Mouse (Mus musculus): Measurements from ENCODE around the gene Tdrkh. TPM values are rescaled to one million over a fixed set of nuclear protein-coding genes. Genes with fewer than 3 reads are reported as not detected.

Gene Tdrkh
- polyA plus RNA-seq, 1 experiment: not detected

- Histone ChIP-seq H3K27me3 (ENCODE audit: control insufficient read depth, insufficient read depth, low read length) (no peaks in the 10 kb centered on the region), H3K4me3 (ENCODE audit: low read depth, low read length) (no peak overlapping the region), H3K27ac (ENCODE audit: insufficient read depth, low read depth, low read length) (no peak overlapping the region), H3K36me3 (ENCODE audit: control insufficient read depth, insufficient read depth, low read length) (no peaks in the 10 kb centered on the region), H3K4me1 (ENCODE audit: control insufficient read depth, insufficient read depth, insufficient read length, low read length) (no peaks in the 10 kb centered on the region)
- TF ChIP-seq CTCF (IDR thresholded peaks at IDR 0.05; ENCODE audit: extremely low read depth, insufficient read length, insufficient replicate concordance, low read depth, low read length) (no peak), POLR2A (IDR thresholded peaks at IDR 0.05; ENCODE audit: low read depth, low read length) (no peak)
- WGBS: 31% methylated on average over 2 of the region's 2 CpGs
Measured at GRCm38 (mm10) chr3:94430980-94431379, 17.9 kb downstream of the Tdrkh start.

GRCm38 (mm10) chr3:94434305-94434704, 21.2 kb downstream of the Tdrkh start:
- Histone ChIP-seq H3K4me3 (ENCODE audit: low read depth, low read length) (no peak overlapping the region), H3K36me3 (ENCODE audit: control insufficient read depth, insufficient read depth, low read length) (no peaks in the 10 kb centered on the region), H3K27ac (ENCODE audit: insufficient read depth, low read depth, low read length) (no peak overlapping the region), H3K27me3 (ENCODE audit: control insufficient read depth, insufficient read depth, low read length) (no peaks in the 10 kb centered on the region), H3K4me1 (ENCODE audit: control insufficient read depth, insufficient read depth, insufficient read length, low read length) (no peaks in the 10 kb centered on the region)
- TF ChIP-seq POLR2A (IDR thresholded peaks at IDR 0.05; ENCODE audit: low read depth, low read length): no peak
- TF ChIP-seq CTCF (IDR thresholded peaks at IDR 0.05; ENCODE audit: extremely low read depth, insufficient read length, insufficient replicate concordance, low read depth, low read length): no peak
- WGBS: 36% methylated on average over 2 of the region's 2 CpGs

GRCm38 (mm10) chr3:94436420-94436819, 23.3 kb downstream of the Tdrkh start:
- TF ChIP-seq POLR2A (IDR thresholded peaks at IDR 0.05; ENCODE audit: low read depth, low read length) (no peak), CTCF (IDR thresholded peaks at IDR 0.05; ENCODE audit: extremely low read depth, insufficient read length, insufficient replicate concordance, low read depth, low read length) (no peak)
- Histone ChIP-seq H3K4me1 (ENCODE audit: control insufficient read depth, insufficient read depth, insufficient read length, low read length) (no peaks in the 10 kb centered on the region), H3K27ac (ENCODE audit: insufficient read depth, low read depth, low read length) (no peak overlapping the region), H3K4me3 (ENCODE audit: low read depth, low read length) (no peak overlapping the region), H3K27me3 (ENCODE audit: control insufficient read depth, insufficient read depth, low read length) (no peaks in the 10 kb centered on the region), H3K36me3 (ENCODE audit: control insufficient read depth, insufficient read depth, low read length) (no peaks in the 10 kb centered on the region)
- 86% methylated on average over 9 of the region's 9 CpGs for WGBS

GRCm38 (mm10) chr3:94441182-94441581, 28.1 kb downstream of the Tdrkh start:
- Histone ChIP-seq H3K4me1 (ENCODE audit: control insufficient read depth, insufficient read depth, insufficient read length, low read length) (peaks cover 3% of the 10 kb centered on the region; the same call in 1 of the 2 replicates), H3K4me3 (ENCODE audit: low read depth, low read length) (no peak overlapping the region), H3K27ac (ENCODE audit: insufficient read depth, low read depth, low read length) (no peak overlapping the region), H3K27me3 (ENCODE audit: control insufficient read depth, insufficient read depth, low read length) (no peaks in the 10 kb centered on the region), H3K36me3 (ENCODE audit: control insufficient read depth, insufficient read depth, low read length) (peaks cover 11% of the 10 kb centered on the region)
- WGBS: 39% methylated on average over 3 of the region's 3 CpGs
- TF ChIP-seq CTCF (IDR thresholded peaks at IDR 0.05; ENCODE audit: extremely low read depth, insufficient read length, insufficient replicate concordance, low read depth, low read length): no peak
- no peak for TF ChIP-seq POLR2A (IDR thresholded peaks at IDR 0.05; ENCODE audit: low read depth, low read length)

GRCm38 (mm10) chr3:94442951-94443596, 30.0 kb downstream of the Tdrkh start, which contains the start of gene Mrpl9:
Mrpl9 (plus strand) TSS chr3:94443318.
- peak within 1 kb of the TSS; percentile 79 for H3K4me3 ChIP-seq (ENCODE audit: low read depth, low read length)
- under 1% methylated on average over 39 of the region's 39 CpGs for WGBS
- peak; percentile 81 for TF ChIP-seq POLR2A (IDR thresholded peaks at IDR 0.05; ENCODE audit: low read depth, low read length)
- peak; percentile 18; the same call in 1 of the 2 replicates for TF ChIP-seq CTCF (IDR thresholded peaks at IDR 0.05; ENCODE audit: extremely low read depth, insufficient read length, insufficient replicate concordance, low read depth, low read length)
- H3K36me3 ChIP-seq (ENCODE audit: control insufficient read depth, insufficient read depth, low read length): peaks cover 23% of the 10 kb centered on the region
- H3K27ac ChIP-seq (ENCODE audit: insufficient read depth, low read depth, low read length): no peak within 1 kb of the TSS
- peaks cover 3% of the 10 kb centered on the region; the same call in 1 of the 2 replicates for H3K4me1 ChIP-seq (ENCODE audit: control insufficient read depth, insufficient read depth, insufficient read length, low read length)
- H3K27me3 ChIP-seq (ENCODE audit: control insufficient read depth, insufficient read depth, low read length): no peaks in the 10 kb centered on the region

GRCm38 (mm10) chr3:94443597-94443964, 30.5 kb downstream of the Tdrkh start, which contains the start of gene Oaz3:
Oaz3 (minus strand) TSS chr3:94443915.
- H3K36me3 ChIP-seq (ENCODE audit: control insufficient read depth, insufficient read depth, low read length): peaks cover 26% of the 10 kb centered on the region
- peaks cover 3% of the 10 kb centered on the region; the same call in 1 of the 2 replicates for H3K4me1 ChIP-seq (ENCODE audit: control insufficient read depth, insufficient read depth, insufficient read length, low read length)
- no peak within 1 kb of the TSS for H3K27ac ChIP-seq (ENCODE audit: insufficient read depth, low read depth, low read length)
- no peaks in the 10 kb centered on the region for H3K27me3 ChIP-seq (ENCODE audit: control insufficient read depth, insufficient read depth, low read length)
- peak within 1 kb of the TSS; percentile 79 for H3K4me3 ChIP-seq (ENCODE audit: low read depth, low read length)
- WGBS: under 1% methylated on average over 24 of the region's 24 CpGs
- TF ChIP-seq CTCF (IDR thresholded peaks at IDR 0.05; ENCODE audit: extremely low read depth, insufficient read length, insufficient replicate concordance, low read depth, low read length) (no peak), POLR2A (IDR thresholded peaks at IDR 0.05; ENCODE audit: low read depth, low read length) (no peak)

GRCm38 (mm10) chr3:94449377-94449776, 36.3 kb downstream of the Tdrkh start:
- 42% methylated on average over 2 of the region's 2 CpGs for WGBS
- 0 out of 2 replicates have a peak, but pooled peaks cover 2% of the 10 kb centered on the region for H3K4me1 ChIP-seq (ENCODE audit: control insufficient read depth, insufficient read depth, insufficient read length, low read length)
- TF ChIP-seq CTCF (IDR thresholded peaks at IDR 0.05; ENCODE audit: extremely low read depth, insufficient read length, insufficient replicate concordance, low read depth, low read length) (no peak), POLR2A (IDR thresholded peaks at IDR 0.05; ENCODE audit: low read depth, low read length) (no peak)
- peaks cover 32% of the 10 kb centered on the region for H3K36me3 ChIP-seq (ENCODE audit: control insufficient read depth, insufficient read depth, low read length)
- H3K27me3 ChIP-seq (ENCODE audit: control insufficient read depth, insufficient read depth, low read length): no peaks in the 10 kb centered on the region
- no peak overlapping the region for H3K27ac ChIP-seq (ENCODE audit: insufficient read depth, low read depth, low read length)
- no peak overlapping the region for H3K4me3 ChIP-seq (ENCODE audit: low read depth, low read length)

Measured in small intestine, adult 2 months (tissue).